Mouse (Mus musculus): Measurements from ENCODE around the gene Ddx47. TPM values are rescaled to one million over a fixed set of nuclear protein-coding genes. Genes with fewer than 3 reads are reported as not detected.

The Ddx47 gene
- polyA plus RNA-seq (2021; fragmentation: Nextera tagmentation): 30.4 and 32.8 TPM in 2 replicates
- long read RNA-seq, experiment 1, full-length matches to known transcripts: 179 of 202 reads
- long read RNA-seq, experiment 1, partial matches to known transcripts: 7 of 202 reads
- long read RNA-seq, experiment 1, other reads (novel, unspliced or antisense): 16 of 202 reads
- long read RNA-seq, experiment 2, transcript Ddx47-201 (12 exons, 1,764 nt): major isoform, 31 of 37 reads
- long read RNA-seq, experiment 2, partial matches to known transcripts: 6 of 37 reads
- long read RNA-seq, experiment 2, other reads (novel, unspliced or antisense): 0 of 37 reads

GRCm38 (mm10) chr6:135011048-135011733 is at the start of gene Ddx47:
Gene Ddx47 (plus strand): TSS chr6:135011612.

GRCm38 (mm10) chr6:134981231-134982062 is 30.0 kb upstream of the Ddx47 start, which contains the start of gene Apold1:
Gene Apold1 (plus strand): TSS chr6:134981718.

GRCm38 (mm10) chr6:135065236-135065957 is 54.0 kb downstream of the Ddx47 start, which contains the start of gene Gprc5a:
Gene Gprc5a (plus strand): TSS chr6:135065651.

Other genes starting within 250 kb of the Ddx47 start
- 2.7 and 3.0 TPM in 2 replicates for gene Dusp16, start 219.0 kb upstream of the Ddx47 start, polyA plus RNA-seq (2021; fragmentation: Nextera tagmentation)
- 17.2 and 35.4 TPM in 2 replicates for gene Crebl2, start 181.5 kb upstream of the Ddx47 start, polyA plus RNA-seq (2021; fragmentation: Nextera tagmentation)
- 25.5 and 27.6 TPM in 2 replicates for gene Gpr19, start 113.0 kb upstream of the Ddx47 start, polyA plus RNA-seq (2021; fragmentation: Nextera tagmentation)
- gene Cdkn1b, start 91.2 kb upstream of the Ddx47 start, polyA plus RNA-seq (2021; fragmentation: Nextera tagmentation): 27.8 and 38.1 TPM in 2 replicates
- gene Apold1, start 29.9 kb upstream of the Ddx47 start, polyA plus RNA-seq (2021; fragmentation: Nextera tagmentation): 1.8 and 2.0 TPM in 2 replicates
- gene Gprc5a, start 54.0 kb downstream of the Ddx47 start, polyA plus RNA-seq (2021; fragmentation: Nextera tagmentation): 0.13 TPM in 1 of 2 replicates, not detected in the other
- not detected in 2 replicates for gene Gprc5d, start 106.7 kb downstream of the Ddx47 start, polyA plus RNA-seq (2021; fragmentation: Nextera tagmentation)
- gene Fam234b, start 186.4 kb downstream of the Ddx47 start, polyA plus RNA-seq (2021; fragmentation: Nextera tagmentation): 98.8 and 108 TPM in 2 replicates
- 23.3 and 52.5 TPM in 2 replicates for gene Hebp1, start 186.4 kb downstream of the Ddx47 start, polyA plus RNA-seq (2021; fragmentation: Nextera tagmentation)
- 0.72 and 0.82 TPM in 2 replicates for gene Gsg1, start 242.7 kb downstream of the Ddx47 start, polyA plus RNA-seq (2021; fragmentation: Nextera tagmentation)

Measured in left cerebral cortex, adult 6 months (tissue).